ENCODE assay signal across 8 mouse cellular contexts in genomic region chr5:144357881-144358591, GRCm38 (mm10). TPM values are rescaled to one million over a fixed set of nuclear protein-coding genes. Genes with fewer than 3 reads are reported as not detected.
DNase-seq lines count a peak whose midpoint lies in the region; ATAC-seq and TF ChIP-seq lines count a peak whose summit lies in the region.

TSS of gene Baiap2l1 (minus strand) at chr5:144358112.

- 0 out of 2 replicates have a peak within 1 kb of the TSS, but pooled peaks have one; percentile 19 for H3K9ac ChIP-seq in hindbrain, embryonic 11.5 days (ENCODE audit: low read depth, low read length)
- peak within 1 kb of the TSS; percentile 72 for H3K9ac ChIP-seq in lung, postnatal 0 days (replicated peaks; ENCODE audit: low read depth)

- peaks cover 15% of the 10 kb centered on the region for H3K27me3 ChIP-seq in hindbrain, embryonic 11.5 days (ENCODE audit: control insufficient read depth, insufficient read depth, low read length)
- H3K27me3 ChIP-seq in lung, postnatal 0 days (replicated peaks; ENCODE audit: insufficient read depth, low read length), result 0 out of 2 replicates have a peak, but pooled peaks cover 3% of the 10 kb centered on the region

- peak within 1 kb of the TSS; percentile 53 for H3K4me3 ChIP-seq in hindbrain, embryonic 11.5 days (ENCODE audit: low read depth, low read length)
- H3K4me3 ChIP-seq in lung, postnatal 0 days (ENCODE audit: low read depth, low read length), result peak within 1 kb of the TSS; percentile 60

- peak; percentile 96 for ATAC-seq in hindbrain, embryonic 11.5 days (ENCODE audit: low FRiP score)
- peak; percentile 96 for ATAC-seq in lung, postnatal 0 days

- peak within 1 kb of the TSS; percentile 69 for H3K4me2 ChIP-seq in hindbrain, embryonic 11.5 days (replicated peaks; ENCODE audit: low read depth, low read length)
- peak within 1 kb of the TSS; percentile 77 for H3K4me2 ChIP-seq in lung, postnatal 0 days (replicated peaks; ENCODE audit: low read depth, low read length)

- H3K9me3 ChIP-seq in hindbrain, embryonic 11.5 days (ENCODE audit: control insufficient read depth, low read length), result no peaks in the 10 kb centered on the region
- no peaks in the 10 kb centered on the region for H3K9me3 ChIP-seq in lung, postnatal 0 days (ENCODE audit: low read length)

- H3K36me3 ChIP-seq in hindbrain, embryonic 11.5 days (ENCODE audit: control insufficient read depth, insufficient read depth, low read length), result no peaks in the 10 kb centered on the region
- no peaks in the 10 kb centered on the region for H3K36me3 ChIP-seq in lung, postnatal 0 days (ENCODE audit: insufficient read depth, low read length)

- no peak for TF ChIP-seq EP300 in lung, postnatal 0 days (IDR thresholded peaks at IDR 0.05)

- peak; percentile 44 for TF ChIP-seq CTCF in lung, postnatal 0 days (IDR thresholded peaks at IDR 0.05)

- DNase-seq in Muller cell, postnatal 12 days (ENCODE audit: inconsistent ontology term), result peak; percentile 98
- peak; percentile 73 to 79 for DNase-seq in cerebellum, postnatal 10 days
- peak; percentile 53 to 55 for DNase-seq in frontal cortex, postnatal 10 days (ENCODE audit: low spot score in 2 of 2)
- DNase-seq in hindbrain, embryonic 11.5 days (ENCODE audit: low spot score), result peak; percentile 87
- DNase-seq in layer of hippocampus, postnatal 10 days (ENCODE audit: low spot score in 2 of 2), result peak; percentile 48 to 62
- DNase-seq in lung, postnatal 0 days (ENCODE audit: low spot score), result peak; percentile 99
- DNase-seq in ovary, postnatal 14 days (ENCODE audit: low spot score), result peak; percentile 90
- DNase-seq in thymus, postnatal 14 days, result peak; percentile 66

- H3K4me1 ChIP-seq in hindbrain, embryonic 11.5 days (replicated peaks; ENCODE audit: control insufficient read depth, insufficient read depth, low read length), result 0 out of 2 replicates have a peak, but pooled peaks cover 5% of the 10 kb centered on the region
- H3K4me1 ChIP-seq in lung, postnatal 0 days (ENCODE audit: insufficient read depth, low read depth, low read length), result no peaks in the 10 kb centered on the region

- H3K27ac ChIP-seq in hindbrain, embryonic 11.5 days (ENCODE audit: low read depth, low read length), result no peak within 1 kb of the TSS
- H3K27ac ChIP-seq in lung, postnatal 0 days (ENCODE audit: low read length), result peak within 1 kb of the TSS; percentile 91

- 0% methylated on average over 53 of the region's 60 CpGs for WGBS in hindbrain, embryonic 11.5 days
- WGBS in lung, postnatal 0 days, result 1% methylated on average over 56 of the region's 60 CpGs

RNA-seq across cellular contexts. Expression of gene Baiap2l1, which starts in this region (rescaled TPM):
- polyA plus RNA-seq in hindbrain, embryonic 11.5 days (2014; fragmentation: Nextera tagmentation; extraction: Ambion mirVana), result 3.2 and 3.3 TPM in 2 replicates
- under 1 TPM; 0.40 to 0.96 TPM for total RNA-seq in layer of hippocampus, postnatal 10 days (2021)
- 18.3 and 21.5 TPM in 2 replicates for polyA plus RNA-seq in lung, postnatal 0 days (2015; fragmentation: Nextera tagmentation; extraction: Ambion mirVana)

Comparison
In these comparisons a context has a peak if more than half of its experiments do, and no peak if none do; other contexts are left out.
1. Peak in DNase-seq in layer of hippocampus, postnatal 10 days; RNA of the gene not detected or under 1 TPM.